Comparison of ENCODE assay signal across 16 mouse cellular contexts in the genomic region with DNA sequence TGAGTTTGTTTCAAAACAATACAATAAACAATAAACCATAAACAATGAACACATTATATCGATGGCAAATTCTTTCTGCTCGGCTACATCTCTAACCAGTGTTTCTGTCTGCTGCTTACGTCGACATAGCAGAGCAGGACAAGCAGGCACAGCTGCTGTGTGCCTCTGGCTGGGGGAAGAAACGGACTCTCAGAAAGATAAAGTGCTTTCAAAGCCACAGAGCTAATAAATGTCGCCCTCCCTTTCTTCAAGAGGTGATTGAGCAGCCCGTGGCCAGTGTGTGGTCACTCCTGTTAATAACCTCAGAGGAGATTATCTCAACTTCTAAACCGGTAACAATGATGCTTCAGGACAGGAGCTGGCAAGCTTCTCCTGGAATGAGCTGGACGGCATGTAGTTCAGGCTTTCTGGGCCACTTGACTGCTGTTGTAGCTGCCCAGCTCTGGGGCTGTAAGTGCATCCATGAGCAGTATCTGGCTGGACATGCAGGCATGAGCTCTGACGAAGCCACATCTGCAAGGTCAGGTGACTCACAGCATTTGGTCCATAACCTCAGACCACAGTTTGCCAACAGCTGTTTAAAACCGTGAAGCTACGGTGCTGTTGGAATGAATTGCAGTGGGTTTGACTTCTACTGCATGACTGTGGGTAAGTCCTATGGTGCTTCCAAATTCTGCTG. TPM values are rescaled to one million over a fixed set of nuclear protein-coding genes. Genes with fewer than 3 reads are reported as not detected.
DNase-seq lines count a peak whose midpoint lies in the region; ATAC-seq lines count a peak whose summit lies in the region.
"Had no signal": no experiment of that assay in that cellular context is flagged by ENCODE, and none has a peak within 500 bp of the region (broad histone marks: within the 10 kb centered on the region; RNA-seq: fewer than 3 reads in every experiment).

No protein-coding gene starts in this region.

- 42% methylated on average over 12 of the region's 12 CpGs for WGBS in midbrain, embryonic 14.5 days
- 37% methylated on average over 12 of the region's 12 CpGs for WGBS in midbrain, embryonic 16.5 days

- H3K9me3 ChIP-seq in midbrain, embryonic 14.5 days (ENCODE audit: control insufficient read depth, low read length), result no peaks in the 10 kb centered on the region
- no peaks in the 10 kb centered on the region for H3K9me3 ChIP-seq in midbrain, embryonic 16.5 days (replicated peaks; ENCODE audit: control insufficient read depth, low read length, poor library complexity, severe bottlenecking)

- no peak overlapping the region for H3K4me2 ChIP-seq in midbrain, embryonic 14.5 days (ENCODE audit: low read length)
- no peak overlapping the region for H3K4me2 ChIP-seq in midbrain, embryonic 16.5 days (ENCODE audit: low read length)

- no peak overlapping the region for H3K9ac ChIP-seq in midbrain, embryonic 14.5 days (replicated peaks; ENCODE audit: low read length)
- no peak overlapping the region for H3K9ac ChIP-seq in midbrain, embryonic 16.5 days (ENCODE audit: low read depth, low read length)

- DNase-seq in heart, adult 18-20 months, result peak; percentile 12 to 46
- DNase-seq in heart, adult 9 months (ENCODE audit: low spot score in 2 of 2), result no peak
- DNase-seq in midbrain, embryonic 14.5 days, result peak; percentile 24
- peak; percentile 37 for DNase-seq in embryo, embryonic 11 days
- DNase-seq in cerebellum, adult 11 months, result no peak
- no peak for DNase-seq in layer of hippocampus, postnatal 10 days (ENCODE audit: low spot score in 2 of 2)
- DNase-seq in adipocyte (ENCODE audit: low spot score), result no peak
- DNase-seq: cerebellum, adult 18-20 months; kidney, adult 9 months; liver; lung, postnatal 10 days had no signal

- H3K4me3 ChIP-seq in midbrain, embryonic 14.5 days (replicated peaks; ENCODE audit: low read depth, low read length), result no peak overlapping the region
- no peak overlapping the region for H3K4me3 ChIP-seq in midbrain, embryonic 16.5 days (ENCODE audit: low read depth, low read length)

- H3K4me1 ChIP-seq in midbrain, embryonic 14.5 days (ENCODE audit: control insufficient read depth, insufficient read depth, low read length), result peaks cover 19% of the 10 kb centered on the region; the same call in 1 of the 2 replicates
- H3K4me1 ChIP-seq in midbrain, embryonic 16.5 days (ENCODE audit: control insufficient read depth, insufficient read depth, low read length), result peaks cover 11% of the 10 kb centered on the region

- ATAC-seq in midbrain, embryonic 14.5 days (ENCODE audit: low FRiP score, low TSS enrichment), result no peak
- no peak for ATAC-seq in midbrain, embryonic 16.5 days
- ATAC-seq: forebrain, embryonic 16.5 days had no signal

- H3K27me3 ChIP-seq in midbrain, embryonic 14.5 days (ENCODE audit: control insufficient read depth, insufficient read depth, low read length), result no peaks in the 10 kb centered on the region
- no peaks in the 10 kb centered on the region for H3K27me3 ChIP-seq in midbrain, embryonic 16.5 days (ENCODE audit: control insufficient read depth, insufficient read depth, low read depth, low read length)

- H3K36me3 ChIP-seq in midbrain, embryonic 14.5 days (ENCODE audit: control insufficient read depth, insufficient read depth, low read length), result no peaks in the 10 kb centered on the region
- H3K36me3 ChIP-seq in midbrain, embryonic 16.5 days (ENCODE audit: control insufficient read depth, insufficient read depth, low read length), result no peaks in the 10 kb centered on the region

- H3K27ac ChIP-seq in midbrain, embryonic 14.5 days (replicated peaks; ENCODE audit: low read depth, low read length), result no peak overlapping the region
- no peak overlapping the region for H3K27ac ChIP-seq in midbrain, embryonic 16.5 days (ENCODE audit: low read length)

RNA-seq across cellular contexts. Expression of a gene that starts 55.6 kb away (rescaled TPM):
- not detected for total RNA-seq in heart, adult 18-20 months (2021)
- 1.3 and 1.5 TPM in 2 replicates for polyA plus RNA-seq in midbrain, embryonic 14.5 days (2014; fragmentation: Nextera tagmentation; extraction: Ambion mirVana)
- polyA plus RNA-seq in midbrain, embryonic 16.5 days (2015; fragmentation: Nextera tagmentation; extraction: Ambion mirVana), result 0.46 and 0.48 TPM in 2 replicates
- total RNA-seq in layer of hippocampus, postnatal 10 days (2021), result not detected
- total RNA-seq: heart, postnatal 36 days; left cerebral cortex, adult 18-20 months had no signal
- polyA plus RNA-seq: forebrain, embryonic 16.5 days; spleen, adult 2 months had no signal

Comparison
In these comparisons a context has a peak if more than half of its experiments do, and no peak if none do; other contexts are left out.
1. DNase-seq: peak in heart, adult 18-20 months (2 of 2), midbrain, embryonic 14.5 days (single experiment) and embryo, embryonic 11 days (single experiment); none in heart, adult 9 months (0 of 2), cerebellum, adult 11 months (single experiment), layer of hippocampus, postnatal 10 days (0 of 2) and adipocyte (single experiment).